Mouse (Mus musculus) C2C12 (cell line): Measurements from ENCODE around the gene Tbxas1.

Source experiments
- CEBPB ChIP-seq: IDR thresholded peaks from one replicate; pipeline ENCODE4 v1.6.1; 2011; ENCODE audit warnings: low read depth, mild to moderate bottlenecking, control low read depth, moderate library complexity
- CTCF ChIP-seq: IDR thresholded peaks from one replicate; pipeline ENCODE4 v1.5.1; 2011; ENCODE audit not compliant: control insufficient read depth, insufficient read depth, insufficient read length
- FOSL1 ChIP-seq: IDR thresholded peaks from one replicate; pipeline ENCODE4 v1.8.0; 2011; ENCODE audit warnings: mild to moderate bottlenecking, low read length; ENCODE audit not compliant: poor library complexity, insufficient read depth, severe bottlenecking
- MAX ChIP-seq: IDR thresholded peaks from one replicate; pipeline ENCODE4 v1.6.1; 2011; ENCODE audit warnings: mild to moderate bottlenecking, control low read depth
- USF1 ChIP-seq: IDR thresholded peaks from one replicate; pipeline ENCODE4 v1.6.1; 2011; ENCODE audit warnings: low read depth, mild to moderate bottlenecking, control low read depth, moderate library complexity

GRCm38 (mm10) chr6:39021909-39022308 is 146.7 kb downstream of the Tbxas1 start:
- TF ChIP-seq CTCF (no peak), MAX (no peak), USF1 (no peak), FOSL1 (no peak), CEBPB (no peak)
